Comparison of ENCODE assay signal across 8 mouse cellular contexts in genomic region chr10:119239969-119240721, GRCm38 (mm10). TPM values are rescaled to one million over a fixed set of nuclear protein-coding genes. Genes with fewer than 3 reads are reported as not detected.
DNase-seq lines count a peak whose midpoint lies in the region; ATAC-seq and TF ChIP-seq lines count a peak whose summit lies in the region.

TSS of gene Cand1 (minus strand) at chr10:119240055.

- peaks cover 3% of the 10 kb centered on the region for H3K4me1 ChIP-seq in cortical plate, adult 2 months (ENCODE audit: control insufficient read depth, insufficient read depth, low read length)
- peaks cover 28% of the 10 kb centered on the region for H3K4me1 ChIP-seq in megakaryocyte, embryonic 14.5 days

- TF ChIP-seq CTCF in cortical plate, adult 2 months (IDR thresholded peaks at IDR 0.05; ENCODE audit: extremely low read depth, insufficient read depth, low read length): no peak

- H3K9me3 ChIP-seq in megakaryocyte, embryonic 14.5 days: peaks cover 6% of the 10 kb centered on the region; the same call in 1 of the 2 replicates

- H3K4me3 ChIP-seq in cortical plate, adult 2 months (ENCODE audit: insufficient read depth, low read length): peak within 1 kb of the TSS; percentile 44
- H3K4me3 ChIP-seq in megakaryocyte, embryonic 14.5 days (replicated peaks): peak within 1 kb of the TSS; percentile 98

- DNase-seq in gastrocnemius, adult 8-10 months (ENCODE audit: low spot score in 2 of 2): peak; percentile 98
- DNase-seq in hindlimb bud, embryonic 11.5 days (ENCODE audit: extremely low spot score, low read depth, low spot score): peak; percentile 96
- peak; percentile 98 for DNase-seq in left cerebral cortex, adult 8-10 months (ENCODE audit: low spot score in 2 of 2)
- peak; percentile 99 to 100 for DNase-seq in right cerebral cortex, postnatal 10 days (ENCODE audit: low spot score in 2 of 2)
- DNase-seq in urinary bladder, postnatal 25 days (ENCODE audit: low spot score): peak; percentile 100

- peak; percentile 83 for TF ChIP-seq POLR2A in cortical plate, adult 2 months (IDR thresholded peaks at IDR 0.05; ENCODE audit: extremely low read depth, insufficient read depth, low read length)

- no peaks in the 10 kb centered on the region for H3K27me3 ChIP-seq in megakaryocyte, embryonic 14.5 days (replicated peaks)

- peak; percentile 94 for ATAC-seq in activated CD4-positive, CD25-positive, alpha-beta regulatory T cell, adult 4 months

- H3K27ac ChIP-seq in cortical plate, adult 2 months (ENCODE audit: insufficient read depth, low read length): peak within 1 kb of the TSS; percentile 91

- peaks cover 14% of the 10 kb centered on the region for H3K36me3 ChIP-seq in megakaryocyte, embryonic 14.5 days (replicated peaks; ENCODE audit: low read length)

RNA-seq across cellular contexts. Expression of gene Cand1, which starts in this region (rescaled TPM):
- 10 to 100 TPM; 23.1 to 24.4 TPM for polyA plus RNA-seq in activated CD4-positive, CD25-positive, alpha-beta regulatory T cell, adult 4 months (2017; shearing (Covaris generic))
- 32.2 and 34.2 TPM in 2 replicates for polyA plus RNA-seq in cortical plate, adult 2 months (2012; rRNA removed)
- 10 to 100 TPM; 12.9 to 18.1 (median 14.4) TPM for total RNA-seq in gastrocnemius, adult 8-10 months (2022)
- total RNA-seq in left cerebral cortex, adult 8-10 months (2022): 100 to 1,000 TPM; 145 to 164 (median 151) TPM
- polyA plus RNA-seq in megakaryocyte, embryonic 14.5 days (2012; ENCODE audit: insufficient read depth, low replicate concordance): 5.1 and 21.2 TPM in 2 replicates

Comparison
In these comparisons a context has a peak if more than half of its experiments do, and no peak if none do; other contexts are left out.
1. Peak in every context shown above with its lines: DNase-seq, ATAC-seq, H3K4me3 ChIP-seq and H3K27ac ChIP-seq.
2. RNA of gene Cand1 (total RNA-seq): 145 to 164 TPM in left cerebral cortex, adult 8-10 months; 12.9 to 18.1 TPM in gastrocnemius, adult 8-10 months; every median in the first group is over 4 times any median in the second.